Mouse (Mus musculus) midbrain, embryonic 13.5 days (tissue): Measurements from ENCODE around the gene 2010315B03Rik. TPM values are rescaled to one million over a fixed set of nuclear protein-coding genes. Genes with fewer than 3 reads are reported as not detected.
"Not testable (repeated sequence)": the region's sequence is repeated elsewhere in the genome, so short reads cannot be mapped to it uniquely, and the experiment has no call there.

Experiments used
- ATAC-seq: fragments of 200-750 bp; cut with Nextera tagmentation; 2 replicates; pipeline ENCODE4 v1.8.0; 2017; ENCODE audit warnings: mild to moderate bottlenecking, moderate TSS enrichment, moderate library complexity
- H3K27ac ChIP-seq: fragments of 300-500 bp; sonication (generic); 2 replicates; pipeline ENCODE4 v1.5.1; 2015; ENCODE audit warnings: inconsistent platforms, mild to moderate bottlenecking, moderate library complexity
- H3K27me3 ChIP-seq: fragments of 300-500 bp; sonication (generic); 2 replicates; pipeline ENCODE4 v1.6.1; 2015; ENCODE audit warnings: mild to moderate bottlenecking, inconsistent platforms
- H3K36me3 ChIP-seq: fragments of 300-500 bp; sonication (generic); 2 replicates; pipeline ENCODE4 v1.6.1; 2015; ENCODE audit warnings: mild to moderate bottlenecking, inconsistent platforms
- H3K4me1 ChIP-seq: fragments of 300-500 bp; sonication (generic); replicated peaks from 2 replicates; pipeline ENCODE4 v1.6.1; 2015; ENCODE audit warnings: inconsistent platforms
- H3K4me2 ChIP-seq: fragments of 300-500 bp; sonication (generic); replicated peaks from 2 replicates; pipeline ENCODE4 v1.6.1; 2015; ENCODE audit warnings: moderate library complexity, mild to moderate bottlenecking, inconsistent platforms
- H3K4me3 ChIP-seq: fragments of 300-500 bp; sonication (generic); replicated peaks from 2 replicates; pipeline ENCODE4 v1.5.1; 2015; ENCODE audit warnings: mild to moderate bottlenecking, inconsistent platforms
- H3K9ac ChIP-seq: fragments of 300-500 bp; sonication (generic); replicated peaks from 2 replicates; pipeline ENCODE4 v1.6.1; 2015; ENCODE audit warnings: mild to moderate bottlenecking, inconsistent platforms
- H3K9me3 ChIP-seq: fragments of 300-500 bp; sonication (generic); 2 replicates; pipeline ENCODE4 v1.6.1; 2016; ENCODE audit warnings: mild to moderate bottlenecking, inconsistent platforms
- WGBS: fragments of 180-500 bp; shearing (Covaris S2); methylation state at CpG from one replicate; pipeline ENCODE4 v1.1.7; 2015; 5-methylcytosine and 5-hydroxymethylcytosine counted together
- polyA plus RNA-seq: library from polyadenylated mRNA; unstranded; fragments of >200 nt; fragmentation: Nextera tagmentation; extraction: Ambion mirVana; gene quantifications from 2 replicates; pipeline ENCODE4 v1.2.1, GENCODE M21; 2015

The 2010315B03Rik gene
- polyA plus RNA-seq, 1 experiment from 2014 or later, result 9.1 TPM

DNA sequence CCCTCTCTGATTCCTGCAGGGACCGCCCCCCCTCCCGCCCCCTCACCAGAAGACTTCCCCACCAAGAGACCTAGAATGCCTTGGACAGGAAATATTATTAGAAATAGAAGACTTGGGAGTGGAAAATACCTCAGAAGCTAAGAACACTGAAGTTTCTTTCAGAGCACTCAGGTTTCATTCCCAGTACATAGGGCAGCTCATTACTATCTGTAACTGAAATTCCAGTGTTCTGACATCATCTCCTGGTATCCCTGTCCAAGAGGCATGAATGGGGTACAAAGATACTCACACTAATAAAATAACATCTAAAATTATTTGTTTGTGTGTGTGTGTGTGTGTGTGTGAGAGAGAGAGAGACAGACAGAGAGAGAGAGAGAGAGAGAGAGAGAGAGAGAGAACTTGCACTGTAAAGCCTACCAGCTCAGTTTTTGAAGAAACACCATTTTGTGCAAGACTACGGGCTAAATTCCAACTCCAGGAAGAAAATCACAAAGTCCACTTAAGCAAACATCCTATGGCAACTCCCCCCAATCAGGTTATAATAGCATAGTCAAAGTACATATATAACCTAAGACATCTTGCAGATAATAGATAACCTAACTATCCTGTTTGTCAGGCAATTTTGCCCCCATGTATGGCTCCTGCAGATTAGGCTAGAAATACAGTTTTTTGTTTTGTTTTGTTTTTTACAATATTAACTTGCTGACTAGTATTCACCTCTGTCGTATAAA lies 49.3 kb downstream of the 2010315B03Rik start:
- no peak for ATAC-seq
- H3K4me2 ChIP-seq, result no peak overlapping the region
- H3K27ac ChIP-seq, result no peak overlapping the region
- no peaks in the 10 kb centered on the region for H3K27me3 ChIP-seq
- H3K4me1 ChIP-seq, result peaks cover 8% of the 10 kb centered on the region
- H3K9ac ChIP-seq, result no peak overlapping the region
- 87% methylated on average over 4 of the region's 4 CpGs for WGBS
- H3K36me3 ChIP-seq, result no peaks in the 10 kb centered on the region
- no peak overlapping the region for H3K4me3 ChIP-seq
- no peaks in the 10 kb centered on the region for H3K9me3 ChIP-seq

GRCm38 (mm10) chr9:124258067-124258556 lies 54.4 kb downstream of the 2010315B03Rik start:
- Histone ChIP-seq H3K4me3 (no peak overlapping the region), H3K4me2 (no peak overlapping the region), H3K36me3 (no peaks in the 10 kb centered on the region), H3K27ac (no peak overlapping the region), H3K4me1 (no peaks in the 10 kb centered on the region), H3K9ac (no peak overlapping the region), H3K9me3 (peaks cover 11% of the 10 kb centered on the region), H3K27me3 (no peaks in the 10 kb centered on the region)
- WGBS, result 90% methylated on average over 4 of the region's 4 CpGs
- no peak for ATAC-seq

- Histone ChIP-seq H3K9ac (no peak overlapping the region), H3K4me3 (no peak overlapping the region), H3K4me2 (no peak overlapping the region), H3K27ac (no peak overlapping the region), H3K4me1 (no peaks in the 10 kb centered on the region), H3K27me3 (no peaks in the 10 kb centered on the region), H3K36me3 (no peaks in the 10 kb centered on the region), H3K9me3 (peaks cover 11% of the 10 kb centered on the region)
- ATAC-seq, result peak; percentile 40; the same call in 1 of the 2 replicates
- 55% methylated on average over 1 of the region's 1 CpGs for WGBS
These were observed 55.1 kb downstream of the 2010315B03Rik start for GRCm38 (mm10) chr9:124257200-124258066.

GRCm38 (mm10) chr9:124256271-124257199 lies 56.0 kb downstream of the 2010315B03Rik start:
- not testable (repeated sequence) for H3K4me2 ChIP-seq, H3K4me1 ChIP-seq, H3K27ac ChIP-seq, H3K4me3 ChIP-seq, H3K36me3 ChIP-seq, H3K27me3 ChIP-seq, H3K9ac ChIP-seq
- peak; percentile 69 for ATAC-seq
- peaks cover 11% of the 10 kb centered on the region for H3K9me3 ChIP-seq
- 22% methylated on average over 1 of the region's 1 CpGs for WGBS

GRCm38 (mm10) chr9:124251438-124251837 lies 61.1 kb downstream of the 2010315B03Rik start:
- Histone ChIP-seq H3K4me3 (no peak overlapping the region), H3K4me2 (no peak overlapping the region), H3K27me3 (no peaks in the 10 kb centered on the region), H3K9me3 (peaks cover 4% of the 10 kb centered on the region), H3K9ac (no peak overlapping the region), H3K36me3 (no peaks in the 10 kb centered on the region), H3K27ac (no peak overlapping the region), H3K4me1 (no peaks in the 10 kb centered on the region; the same call in 1 of the 2 replicates)
- ATAC-seq, result no peak

Other genes starting within 250 kb of the 2010315B03Rik start
- gene Ccr2, start 210.7 kb downstream of the 2010315B03Rik start, polyA plus RNA-seq, result 0.15 and 0.28 TPM in 2 replicates
- gene Ccr5, start 191.2 kb downstream of the 2010315B03Rik start, polyA plus RNA-seq, result 0.22 and 0.27 TPM in 2 replicates
- 166 and 188 TPM in 2 replicates for gene Ppp2r3d, start 164.2 kb upstream of the 2010315B03Rik start, polyA plus RNA-seq
- not detected in 2 replicates for gene Gm21836, start 181.1 kb upstream of the 2010315B03Rik start, polyA plus RNA-seq